Mouse (Mus musculus): ENCODE data around the gene Slc39a10.

GRCm38 (mm10) chr1:46845221-46845620 is 47.4 kb downstream of the Slc39a10 start:
- no peak for TF ChIP-seq CTCF (IDR thresholded peaks at IDR 0.05; ENCODE audit: extremely low read depth, insufficient read depth, low read length)
- no peak for TF ChIP-seq POLR2A (IDR thresholded peaks at IDR 0.05; ENCODE audit: extremely low read depth, insufficient read depth, low read length)
